Mouse (Mus musculus) heart, embryonic 14.5 days (tissue): ENCODE data around the gene Cyb5r4. TPM values are rescaled to one million over a fixed set of nuclear protein-coding genes. Genes with fewer than 3 reads are reported as not detected.

Experiments used
- ATAC-seq: fragments of 200-750 bp; cut with Nextera tagmentation; 2 replicates; pipeline ENCODE4 v1.8.0; 2017; ENCODE audit warnings: low read depth, moderate TSS enrichment; ENCODE audit not compliant: insufficient number of reproducible peaks, insufficient read depth, low FRiP score
- H3K27ac ChIP-seq, 2 experiments: fragments of 200-500 bp in 1 of 2; fragments of 300-500 bp in 1 of 2; sonication (generic) in 1 of 2; replicated peaks in 1 of 2; 2 replicates each; pipeline ENCODE4 v1.5.1; 2012 to 2014; ENCODE audit warnings: low read depth in 2 of 2, low read length in 2 of 2, control low read depth in 1 of 2, mild to moderate bottlenecking in 1 of 2, mixed read lengths in 1 of 2; ENCODE audit not compliant: control insufficient read depth in 1 of 2, insufficient read depth in 1 of 2
- H3K27me3 ChIP-seq: fragments of 300-500 bp; sonication (generic); 2 replicates; pipeline ENCODE4 v1.6.1; 2014; ENCODE audit warnings: mild to moderate bottlenecking, low read length, control low read depth; ENCODE audit not compliant: control insufficient read depth, insufficient read depth
- H3K36me3 ChIP-seq: fragments of 300-500 bp; sonication (generic); 2 replicates; pipeline ENCODE4 v1.6.1; 2014; ENCODE audit warnings: mild to moderate bottlenecking, control low read depth, low read length, mixed read lengths; ENCODE audit not compliant: control insufficient read depth, insufficient read depth
- H3K4me1 ChIP-seq, 2 experiments: fragments of 200-500 bp in 1 of 2; fragments of 300-500 bp in 1 of 2; sonication (generic) in 1 of 2; 2 replicates each; pipeline ENCODE4 v1.6.1; 2012 to 2014; ENCODE audit warnings: low read length in 2 of 2, control low read depth in 1 of 2, mixed read lengths in 1 of 2; ENCODE audit not compliant: control insufficient read depth in 2 of 2, insufficient read depth in 2 of 2
- H3K4me2 ChIP-seq: fragments of 300-500 bp; sonication (generic); 2 replicates; pipeline ENCODE4 v1.6.1; 2014; ENCODE audit warnings: mild to moderate bottlenecking, low read length
- H3K4me3 ChIP-seq, 2 experiments: fragments of 200-500 bp in 1 of 2; fragments of 300-500 bp in 1 of 2; sonication (generic) in 1 of 2; 2 replicates each; pipeline ENCODE4 v1.5.1; 2012 to 2014; ENCODE audit warnings: low read length in 2 of 2, mild to moderate bottlenecking in 2 of 2, control low read depth in 1 of 2, low read depth in 1 of 2, moderate library complexity in 1 of 2; ENCODE audit not compliant: control insufficient read depth in 1 of 2, insufficient read depth in 1 of 2
- H3K9ac ChIP-seq: fragments of 300-500 bp; sonication (generic); 2 replicates; pipeline ENCODE4 v1.6.1; 2014; ENCODE audit warnings: mild to moderate bottlenecking, low read length
- H3K9me3 ChIP-seq: fragments of 300-500 bp; sonication (generic); 2 replicates; pipeline ENCODE4 v1.6.1; 2016; ENCODE audit warnings: low read length, control low read depth; ENCODE audit not compliant: control insufficient read depth
- WGBS: fragments of 180-500 bp; shearing (Covaris S2); extraction: QIAGEN DNeasy Blood & Tissue Kit; methylation state at CpG from one replicate; pipeline ENCODE4 v1.1.7; 2014; 5-methylcytosine and 5-hydroxymethylcytosine counted together
- polyA plus RNA-seq: library from polyadenylated mRNA; unstranded; fragments of >200 nt; fragmentation: Nextera tagmentation; extraction: Ambion mirVana; gene quantifications from 2 replicates; pipeline ENCODE4 v1.2.1, GENCODE M21; 2014

Gene Cyb5r4
- polyA plus RNA-seq, 1 experiment from 2014 or later: 44.4 TPM

DNA sequence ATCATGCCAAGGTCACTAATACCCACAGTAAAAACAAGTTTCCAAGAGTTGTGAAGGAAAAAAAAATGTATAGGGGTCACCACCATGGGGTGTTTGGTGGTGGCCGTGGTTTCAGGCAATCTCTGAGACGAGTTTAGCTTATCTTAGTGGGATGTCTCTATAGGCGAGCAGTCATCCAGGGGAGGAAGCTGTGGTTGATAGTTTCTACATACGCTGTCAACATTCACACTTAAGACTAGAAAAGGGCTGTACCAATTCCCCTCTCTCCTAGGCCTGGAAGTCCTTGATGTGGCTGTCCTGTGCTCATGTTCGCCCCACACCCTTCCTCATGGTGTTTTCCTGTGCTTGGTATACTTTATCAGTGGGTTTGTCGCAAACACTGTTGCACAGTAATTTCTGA, 4.0 kb downstream of the Cyb5r4 start:
- no peak overlapping the region for H3K4me2 ChIP-seq
- H3K9ac ChIP-seq: no peak overlapping the region
- no peaks in the 10 kb centered on the region for H3K27me3 ChIP-seq
- no peaks in the 10 kb centered on the region for H3K9me3 ChIP-seq
- H3K36me3 ChIP-seq: peaks cover 11% of the 10 kb centered on the region
- peaks cover 0 to 9% of the 10 kb centered on the region in 2 experiments; a peak in 1 of 4 replicates for H3K4me1 ChIP-seq
- H3K27ac ChIP-seq: no peak overlapping the region
- ATAC-seq: no peak
- no peak overlapping the region for H3K4me3 ChIP-seq
- WGBS: 57% methylated on average over 6 of the region's 6 CpGs

DNA sequence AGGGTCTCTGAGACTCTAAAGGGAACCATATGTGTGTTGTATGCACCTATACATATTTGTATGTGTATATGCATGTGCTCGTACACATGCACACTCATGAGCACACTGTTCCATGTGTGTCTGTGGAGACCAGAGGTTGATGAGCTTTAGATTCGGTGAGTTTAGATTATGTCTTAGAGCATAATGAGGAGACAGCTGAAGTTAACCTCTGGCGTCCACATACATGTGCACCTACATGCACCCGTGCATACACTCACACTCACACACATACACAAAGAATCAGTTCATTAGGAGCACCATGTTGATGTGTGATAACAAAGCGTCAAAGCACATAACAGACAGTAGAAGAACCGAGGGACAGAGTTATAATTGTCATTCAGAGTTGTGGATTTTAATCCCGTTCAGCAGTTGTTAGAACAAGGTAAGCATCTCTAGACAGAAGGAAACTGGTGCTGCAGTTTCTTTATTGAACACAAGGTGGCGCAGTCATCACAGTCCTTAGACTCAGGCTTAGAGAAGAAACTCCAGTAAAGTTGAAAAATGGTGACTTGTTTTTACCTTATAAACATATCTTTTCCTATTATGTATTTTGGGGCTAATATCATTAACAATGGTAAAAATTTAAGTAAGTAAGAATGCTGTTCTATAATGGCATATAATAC, 5.7 kb downstream of the Cyb5r4 start:
- Histone ChIP-seq H3K4me1 (peaks cover 0 to 6% of the 10 kb centered on the region in 2 experiments; a peak in 1 of 4 replicates), H3K27ac (no peak overlapping the region), H3K4me2 (no peak overlapping the region), H3K9me3 (no peaks in the 10 kb centered on the region), H3K36me3 (peaks cover 16% of the 10 kb centered on the region), H3K4me3 (no peak overlapping the region), H3K27me3 (no peaks in the 10 kb centered on the region), H3K9ac (no peak overlapping the region)
- WGBS: 41% methylated on average over 8 of the region's 8 CpGs
- no peak for ATAC-seq

DNA sequence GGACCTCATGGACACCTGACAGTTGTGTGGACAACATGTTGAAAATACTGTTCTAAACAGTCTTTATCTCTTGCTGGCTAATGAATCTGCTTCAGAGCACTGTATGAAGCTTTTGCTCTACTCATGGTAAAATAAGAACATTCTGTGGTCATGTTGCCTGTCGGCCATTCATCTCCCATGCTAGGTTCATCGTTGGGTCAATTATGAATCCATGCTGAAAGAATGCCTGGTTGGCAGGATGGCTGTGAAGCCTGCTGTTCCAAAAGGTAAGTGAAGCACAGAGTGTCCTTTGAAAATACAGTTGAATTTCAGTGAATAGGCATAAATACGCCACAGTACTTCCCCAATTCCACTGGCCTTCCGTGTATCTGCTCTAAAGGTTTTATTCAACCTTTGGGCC, 10.4 kb downstream of the Cyb5r4 start:
- H3K9ac ChIP-seq: no peak overlapping the region
- 82% methylated on average over 4 of the region's 4 CpGs for WGBS
- no peak overlapping the region for H3K4me3 ChIP-seq
- no peaks in the 10 kb centered on the region for H3K9me3 ChIP-seq
- H3K27me3 ChIP-seq: no peaks in the 10 kb centered on the region
- no peak overlapping the region for H3K27ac ChIP-seq
- no peak overlapping the region for H3K4me2 ChIP-seq
- H3K4me1 ChIP-seq: no peaks in the 10 kb centered on the region
- no peak for ATAC-seq
- peaks cover 33% of the 10 kb centered on the region for H3K36me3 ChIP-seq

DNA sequence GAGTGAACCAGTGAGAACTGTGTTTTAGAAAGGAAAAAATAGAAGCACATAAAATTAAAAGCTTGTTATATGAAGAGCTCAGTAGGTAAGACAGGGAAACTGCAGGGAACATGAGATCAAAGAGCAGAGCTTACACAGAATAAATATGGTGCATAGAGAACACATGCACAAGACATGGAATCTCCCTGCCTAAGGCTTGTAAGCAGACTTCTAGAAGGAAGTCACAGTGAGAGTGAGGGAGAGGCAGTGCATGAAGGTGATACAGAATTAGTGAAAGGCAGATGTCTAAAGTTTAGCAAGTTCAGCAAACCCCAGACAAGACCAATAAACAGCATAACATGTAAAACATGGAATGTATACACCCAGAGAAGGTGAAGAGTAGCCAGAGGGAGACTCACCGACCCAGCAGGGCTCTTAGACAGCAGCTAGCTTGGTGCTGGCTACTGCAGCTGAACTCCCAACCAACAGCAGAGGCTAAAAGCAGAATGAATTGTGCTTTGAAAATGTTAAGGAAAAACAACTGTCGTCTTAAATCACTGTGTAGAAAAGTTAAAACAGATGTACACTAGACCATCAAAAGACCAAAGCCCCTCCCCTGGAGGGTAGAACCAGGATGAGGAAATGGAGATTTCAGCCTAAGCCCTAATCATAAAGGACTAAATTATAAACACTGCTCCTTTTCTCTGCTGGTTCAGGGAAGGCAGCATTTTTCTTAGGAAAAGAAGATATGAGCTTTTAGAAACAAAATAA, 13.2 kb downstream of the Cyb5r4 start:
- 81% methylated on average over 2 of the region's 2 CpGs for WGBS
- Histone ChIP-seq H3K4me2 (no peak overlapping the region), H3K27ac (no peak overlapping the region), H3K9me3 (no peaks in the 10 kb centered on the region), H3K27me3 (no peaks in the 10 kb centered on the region), H3K4me3 (no peak overlapping the region), H3K9ac (no peak overlapping the region), H3K4me1 (no peaks in the 10 kb centered on the region), H3K36me3 (peaks cover 30% of the 10 kb centered on the region)
- no peak for ATAC-seq

DNA sequence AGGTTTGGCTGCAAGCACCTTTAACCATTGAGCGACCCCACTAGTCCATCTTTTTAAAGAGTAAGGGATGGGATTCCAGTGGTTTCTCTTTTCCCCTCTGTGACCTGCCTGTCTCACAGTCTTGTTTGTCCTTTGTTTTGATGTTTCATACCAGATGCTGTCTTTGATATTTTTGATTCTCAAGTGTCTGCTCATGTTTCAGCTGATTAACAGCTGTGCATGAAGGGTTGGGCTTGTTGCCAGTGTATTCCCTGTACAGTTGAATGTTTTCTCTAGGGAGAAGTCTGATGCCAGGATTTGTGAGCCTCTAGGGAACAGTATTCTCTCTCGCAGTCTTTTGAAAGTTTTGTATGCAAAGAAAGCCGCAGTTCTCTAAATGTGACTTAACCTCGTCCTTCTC, 27.6 kb downstream of the Cyb5r4 start:
- H3K4me3 ChIP-seq: no peak overlapping the region
- no peak overlapping the region for H3K9ac ChIP-seq
- peaks cover 20% of the 10 kb centered on the region; the same call in 1 of the 2 replicates for H3K36me3 ChIP-seq
- H3K27ac ChIP-seq: no peak overlapping the region
- no peak overlapping the region for H3K4me2 ChIP-seq
- H3K27me3 ChIP-seq: no peaks in the 10 kb centered on the region
- ATAC-seq: no peak
- H3K9me3 ChIP-seq: no peaks in the 10 kb centered on the region
- WGBS: 77% methylated on average over 4 of the region's 4 CpGs
- H3K4me1 ChIP-seq: peaks cover 0 to 3% of the 10 kb centered on the region in 2 experiments; a peak in 2 of 4 replicates

DNA sequence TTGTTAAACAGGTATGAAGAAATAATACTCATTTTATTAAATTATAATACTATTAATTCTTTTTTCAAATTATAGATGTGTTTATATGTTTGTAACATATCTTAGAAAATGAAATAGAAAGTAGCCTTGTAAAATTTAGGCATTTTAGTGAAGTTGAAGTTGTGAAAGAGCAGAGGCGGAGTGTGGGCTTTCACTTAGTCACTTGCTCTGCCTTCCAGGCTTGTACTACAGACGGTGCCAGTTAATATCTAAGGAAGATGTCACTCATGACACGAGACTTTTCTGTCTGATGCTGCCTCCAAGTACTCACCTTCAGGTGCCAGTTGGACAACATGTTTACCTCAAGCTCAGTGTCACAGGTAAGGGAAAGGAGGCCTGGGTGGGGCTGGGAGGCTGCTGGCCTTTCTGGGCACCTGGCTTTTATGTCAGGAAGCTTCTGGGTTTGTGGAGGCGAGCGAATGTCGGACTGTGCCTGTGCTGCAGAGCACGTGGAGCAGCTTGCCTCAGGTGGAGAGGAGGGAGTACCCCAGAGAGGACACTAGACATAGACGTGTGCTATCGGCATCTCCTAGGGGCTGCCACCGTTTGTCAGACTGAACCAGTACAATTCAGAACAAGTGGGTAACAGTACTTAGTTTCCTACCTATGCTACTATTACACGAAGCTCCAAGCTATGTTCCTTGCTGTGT, 33.9 kb downstream of the Cyb5r4 start:
- Histone ChIP-seq H3K4me3 (no peak overlapping the region), H3K4me1 (no peaks in the 10 kb centered on the region), H3K27ac (no peak overlapping the region), H3K27me3 (no peaks in the 10 kb centered on the region), H3K9ac (no peak overlapping the region), H3K9me3 (no peaks in the 10 kb centered on the region), H3K4me2 (no peak overlapping the region), H3K36me3 (peaks cover 44% of the 10 kb centered on the region)
- no peak for ATAC-seq
- 85% methylated on average over 11 of the region's 11 CpGs for WGBS

DNA sequence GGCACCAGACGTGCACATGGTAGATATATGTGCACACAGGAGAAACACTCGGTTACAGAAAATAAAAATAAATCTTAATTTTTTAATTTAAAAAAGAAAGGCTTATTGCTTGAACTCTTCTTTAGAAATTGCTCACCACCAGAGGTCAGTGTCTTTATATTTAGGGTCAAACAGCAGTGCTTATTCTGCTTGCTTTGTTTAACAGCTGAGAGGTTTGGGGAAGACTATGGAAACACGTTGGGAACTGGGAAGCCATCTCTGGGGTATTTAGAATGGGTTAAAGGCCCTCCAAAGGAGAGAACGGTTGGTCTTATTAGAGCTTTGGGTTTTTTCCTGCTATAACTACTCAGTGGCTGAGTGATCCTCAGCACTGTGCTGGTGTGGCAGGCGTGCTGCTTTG, 40.5 kb downstream of the Cyb5r4 start:
- 79% methylated on average over 5 of the region's 5 CpGs for WGBS
- no peak overlapping the region for H3K9ac ChIP-seq
- no peak for ATAC-seq
- no peak overlapping the region for H3K27ac ChIP-seq
- H3K9me3 ChIP-seq: no peaks in the 10 kb centered on the region
- peaks cover 40% of the 10 kb centered on the region for H3K36me3 ChIP-seq
- H3K4me2 ChIP-seq: no peak overlapping the region
- no peaks in the 10 kb centered on the region for H3K27me3 ChIP-seq
- H3K4me1 ChIP-seq: no peaks in the 10 kb centered on the region
- no peak overlapping the region for H3K4me3 ChIP-seq
